Comparison of ENCODE assay signal across 18 mouse cellular contexts in genomic region chr3:141797372-141797771, GRCm38 (mm10).
A peak's percentile ranks its signal among the peaks of the same experiment; 100 is the strongest.
DNase-seq lines count a peak whose midpoint lies in the region; ATAC-seq and TF ChIP-seq lines count a peak whose summit lies in the region.
"Had no signal": no experiment of that assay in that cellular context is flagged by ENCODE, and none has a peak within 500 bp of the region (broad histone marks: within the 10 kb centered on the region; RNA-seq: fewer than 3 reads in every experiment).

No protein-coding gene starts in this region.

- no peak overlapping the region for H3K4me2 ChIP-seq in lung, embryonic 14.5 days
- no peak overlapping the region for H3K4me2 ChIP-seq in lung, embryonic 16.5 days (ENCODE audit: low read depth, low read length)
- H3K4me2 ChIP-seq: embryonic facial prominence, embryonic 13.5 days; embryonic facial prominence, embryonic 15.5 days; forebrain, embryonic 12.5 days had no signal

- no peak for TF ChIP-seq CTCF in lung, embryonic 14.5 days (IDR thresholded peaks at IDR 0.05; ENCODE audit: low read depth)

- peaks cover 16% of the 10 kb centered on the region; the same call in 1 of the 2 replicates for H3K36me3 ChIP-seq in lung, embryonic 14.5 days (ENCODE audit: insufficient read depth)
- no peaks in the 10 kb centered on the region for H3K36me3 ChIP-seq in lung, embryonic 16.5 days (ENCODE audit: control insufficient read depth, insufficient read depth, low read length)
- H3K36me3 ChIP-seq: embryonic facial prominence, embryonic 15.5 days; forebrain, embryonic 10.5 days; forebrain, embryonic 12.5 days had no signal

- peak; percentile 70; the same call in 1 of the 2 replicates for ATAC-seq in lung, embryonic 14.5 days (ENCODE audit: insufficient read depth)
- ATAC-seq in lung, embryonic 16.5 days (ENCODE audit: low read depth) = peak; percentile 75

- H3K27ac ChIP-seq in lung, embryonic 14.5 days (ENCODE audit: low read depth) = no peak overlapping the region
- no peak overlapping the region for H3K27ac ChIP-seq in lung, embryonic 16.5 days (ENCODE audit: low read length)
- H3K27ac ChIP-seq: embryonic facial prominence, embryonic 13.5 days; embryonic facial prominence, embryonic 15.5 days; forebrain, embryonic 10.5 days; forebrain, embryonic 12.5 days had no signal

- no peaks in the 10 kb centered on the region for H3K9me3 ChIP-seq in lung, embryonic 14.5 days (ENCODE audit: low read depth, low read length)
- H3K9me3 ChIP-seq in lung, embryonic 16.5 days (ENCODE audit: control insufficient read depth, low read length) = no peaks in the 10 kb centered on the region
- H3K9me3 ChIP-seq: embryonic facial prominence, embryonic 13.5 days; embryonic facial prominence, embryonic 15.5 days; forebrain, embryonic 10.5 days; forebrain, embryonic 12.5 days had no signal

- no peaks in the 10 kb centered on the region for H3K4me1 ChIP-seq in lung, embryonic 14.5 days (ENCODE audit: insufficient read depth)
- peaks cover 3% of the 10 kb centered on the region; the same call in 1 of the 2 replicates for H3K4me1 ChIP-seq in lung, embryonic 16.5 days (replicated peaks; ENCODE audit: control insufficient read depth, insufficient read depth, low read length)
- H3K4me1 ChIP-seq: embryonic facial prominence, embryonic 13.5 days; embryonic facial prominence, embryonic 15.5 days; forebrain, embryonic 10.5 days; forebrain, embryonic 12.5 days had no signal

- no peak overlapping the region for H3K9ac ChIP-seq in lung, embryonic 14.5 days
- H3K9ac ChIP-seq in lung, embryonic 16.5 days (ENCODE audit: low read length) = no peak overlapping the region
- H3K9ac ChIP-seq: embryonic facial prominence, embryonic 13.5 days; embryonic facial prominence, embryonic 15.5 days; forebrain, embryonic 12.5 days had no signal

- no peaks in the 10 kb centered on the region for H3K27me3 ChIP-seq in lung, embryonic 14.5 days (ENCODE audit: insufficient read depth, low read length)
- H3K27me3 ChIP-seq in lung, embryonic 16.5 days (ENCODE audit: control insufficient read depth, insufficient read depth, low read depth, low read length) = no peaks in the 10 kb centered on the region
- H3K27me3 ChIP-seq: embryonic facial prominence, embryonic 13.5 days; embryonic facial prominence, embryonic 15.5 days; forebrain, embryonic 12.5 days had no signal

- no peak overlapping the region for H3K4me3 ChIP-seq in lung, embryonic 14.5 days (ENCODE audit: low read depth, low read length)
- no peak overlapping the region for H3K4me3 ChIP-seq in lung, embryonic 16.5 days (ENCODE audit: low read length)
- H3K4me3 ChIP-seq: embryonic facial prominence, embryonic 13.5 days; embryonic facial prominence, embryonic 15.5 days; erythroblast, embryonic 14.5 days; forebrain, embryonic 10.5 days; forebrain, embryonic 12.5 days had no signal

- no peak for DNase-seq in lung, embryonic 14.5 days
- DNase-seq in lung, postnatal 25 days (ENCODE audit: low spot score) = no peak
- DNase-seq in lung, postnatal 36 days = no peak
- DNase-seq: adrenal gland, adult 2 months; adrenal gland, postnatal 10 days; adrenal gland, postnatal 25 days; cerebellum, adult 11 months; cerebellum, adult 18-20 months; cerebellum, adult 8-10 months; cerebellum, adult 9-11 months; cerebellum, postnatal 36 days; embryo, embryonic 11 days had no signal
